Mouse (Mus musculus): ENCODE data around the gene Nrl. TPM values are rescaled to one million over a fixed set of nuclear protein-coding genes. Genes with fewer than 3 reads are reported as not detected.

Nrl gene
- polyA plus RNA-seq, 1 experiment from 2014 or later = not detected

DNA sequence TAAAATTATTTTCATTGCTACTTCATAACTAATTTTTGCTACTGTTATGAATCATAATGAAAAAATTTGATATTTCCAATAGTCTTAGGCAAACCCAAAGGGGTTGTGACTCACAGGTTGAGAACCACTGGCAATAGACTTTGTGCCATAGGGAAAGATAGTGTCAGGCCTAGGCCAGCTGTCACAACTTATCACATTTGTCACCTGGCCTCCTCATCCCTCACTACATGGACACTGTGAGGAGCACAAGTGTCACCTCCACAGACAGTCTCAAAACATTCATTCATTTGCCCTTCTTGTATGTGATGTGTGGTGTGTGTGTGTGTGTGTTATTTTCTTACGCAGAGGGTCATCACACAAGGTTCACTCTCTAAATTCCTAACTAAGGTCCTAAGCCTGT, 47.4 kb downstream of the Nrl start:
- Histone ChIP-seq H3K4me2 (replicated peaks) (no peak overlapping the region), H3K9ac (no peak overlapping the region), H3K9me3 (no peaks in the 10 kb centered on the region), H3K27me3 (no peaks in the 10 kb centered on the region), H3K36me3 (no peaks in the 10 kb centered on the region), H3K4me3 (no peak overlapping the region), H3K27ac (no peak overlapping the region), H3K4me1 (peaks cover 16% of the 10 kb centered on the region; the same call in 1 of the 2 replicates)
- ATAC-seq (ENCODE audit: low FRiP score, low read depth) = no peak
- WGBS = 95% methylated on average over 1 of the region's 1 CpGs

DNA sequence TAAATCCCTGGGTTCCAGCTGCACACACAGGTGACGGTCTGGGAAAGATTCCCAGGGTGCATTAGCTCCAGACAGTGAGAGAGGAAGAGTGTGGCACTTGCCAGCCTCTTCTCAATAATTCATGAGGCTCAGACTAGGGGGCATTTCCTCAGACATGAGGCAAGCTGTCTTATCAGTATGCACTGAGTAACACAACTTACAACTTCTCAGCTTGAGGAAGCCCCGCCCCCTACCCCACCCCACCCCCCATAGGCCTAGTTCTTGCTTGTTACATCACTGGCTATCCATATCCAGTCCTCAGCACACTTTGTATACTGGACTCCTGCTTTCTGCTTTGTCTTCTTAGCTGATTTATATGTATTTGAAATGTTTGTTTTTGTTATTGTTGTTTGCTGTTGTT, 49.1 kb downstream of the Nrl start:
- no peaks in the 10 kb centered on the region for H3K9me3 ChIP-seq
- H3K27ac ChIP-seq = no peak overlapping the region
- H3K27me3 ChIP-seq = 0 out of 2 replicates have a peak, but pooled peaks cover 5% of the 10 kb centered on the region
- no peak overlapping the region for H3K4me2 ChIP-seq (replicated peaks)
- WGBS = 60% methylated on average over 2 of the region's 2 CpGs
- ATAC-seq (ENCODE audit: low FRiP score, low read depth) = no peak
- H3K4me3 ChIP-seq = no peak overlapping the region
- peaks cover 18% of the 10 kb centered on the region for H3K4me1 ChIP-seq
- H3K9ac ChIP-seq = no peak overlapping the region
- no peaks in the 10 kb centered on the region for H3K36me3 ChIP-seq

DNA sequence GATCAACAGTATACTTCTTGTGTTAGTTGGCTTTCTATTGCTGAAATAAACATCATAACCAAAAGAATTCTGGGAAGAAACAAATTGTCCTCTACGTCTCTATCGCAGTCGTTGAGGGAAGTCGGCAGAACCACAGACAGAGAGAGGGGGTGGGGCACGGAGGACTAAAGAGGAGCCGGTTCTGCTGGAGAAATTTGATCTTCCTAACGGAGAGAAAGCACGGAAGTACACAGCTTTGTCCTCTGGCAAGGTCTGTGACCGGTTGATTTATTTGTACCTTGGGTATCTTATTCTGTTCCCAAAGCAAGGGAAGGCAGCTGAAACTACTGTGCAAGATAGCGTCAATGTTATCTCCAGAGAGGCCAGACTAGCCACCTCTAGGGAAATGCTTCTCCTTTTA, 54.0 kb downstream of the Nrl start:
- H3K27ac ChIP-seq = no peak overlapping the region
- H3K4me2 ChIP-seq (replicated peaks) = peak overlapping the region; percentile 31
- H3K9ac ChIP-seq = no peak overlapping the region

DNA sequence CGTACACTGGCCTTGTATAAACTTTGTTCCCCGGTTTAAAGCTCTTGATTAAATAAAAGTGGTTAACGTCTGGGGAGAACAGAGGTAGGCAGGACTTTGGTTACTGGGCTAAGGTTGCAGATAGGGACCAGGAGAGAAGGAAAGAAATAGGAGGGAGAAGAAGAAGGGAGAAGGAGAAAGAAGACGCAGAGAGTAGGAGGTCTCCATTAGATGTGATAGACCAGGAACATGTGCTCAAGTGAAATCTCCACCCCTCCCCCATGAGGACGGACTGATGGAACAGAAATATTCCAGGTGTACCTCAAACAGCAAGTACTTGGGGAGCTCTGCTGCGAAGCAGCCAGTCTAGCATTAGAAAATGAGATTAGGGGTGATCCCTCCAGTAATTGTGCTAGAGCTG, 55.0 kb downstream of the Nrl start:
- no peak overlapping the region for H3K27ac ChIP-seq
- H3K4me1 ChIP-seq = peaks cover 5% of the 10 kb centered on the region
- H3K27me3 ChIP-seq = peaks cover 23% of the 10 kb centered on the region
- no peaks in the 10 kb centered on the region for H3K9me3 ChIP-seq
- no peak overlapping the region for H3K4me2 ChIP-seq (replicated peaks)
- no peaks in the 10 kb centered on the region for H3K36me3 ChIP-seq
- H3K4me3 ChIP-seq = no peak overlapping the region
- no peak for ATAC-seq (ENCODE audit: low FRiP score, low read depth)
- 77% methylated on average over 6 of the region's 6 CpGs for WGBS
- H3K9ac ChIP-seq = no peak overlapping the region

More for the DNA sequence above, 54.0 kb downstream of the Nrl start:
- Histone ChIP-seq H3K4me3 (no peak overlapping the region), H3K36me3 (no peaks in the 10 kb centered on the region), H3K27me3 (peaks cover 18% of the 10 kb centered on the region), H3K9me3 (no peaks in the 10 kb centered on the region), H3K4me1 (peaks cover 5% of the 10 kb centered on the region)
- WGBS = 6% methylated on average over 10 of the region's 10 CpGs
- no peak for ATAC-seq (ENCODE audit: low FRiP score, low read depth)

DNA sequence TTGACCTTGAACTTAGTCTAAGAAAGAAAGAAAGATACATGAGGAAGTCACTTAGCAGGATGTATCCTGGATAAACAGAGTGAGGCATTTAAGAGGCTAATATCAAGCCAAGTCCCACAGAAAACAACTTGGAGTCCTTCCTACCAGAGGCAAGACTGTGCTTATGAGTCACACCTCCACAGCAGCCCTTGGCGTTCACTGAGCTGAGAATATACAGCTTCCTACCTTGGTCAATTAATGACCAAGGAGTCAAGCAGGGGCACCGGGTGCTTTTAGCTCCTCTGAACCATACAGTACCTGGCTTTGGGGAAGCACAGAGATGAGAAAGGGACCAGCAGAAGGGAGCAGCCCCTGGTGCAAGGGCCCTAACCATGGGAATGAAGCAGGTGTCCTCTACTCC, 55.7 kb downstream of the Nrl start:
- Histone ChIP-seq H3K27ac (no peak overlapping the region), H3K36me3 (no peaks in the 10 kb centered on the region), H3K4me2 (replicated peaks) (no peak overlapping the region), H3K9me3 (no peaks in the 10 kb centered on the region), H3K4me3 (no peak overlapping the region), H3K4me1 (peaks cover 5% of the 10 kb centered on the region), H3K27me3 (peaks cover 23% of the 10 kb centered on the region), H3K9ac (no peak overlapping the region)
- WGBS = 76% methylated on average over 2 of the region's 2 CpGs
- ATAC-seq (ENCODE audit: low FRiP score, low read depth) = no peak

Other genes with a start within 250 kb of the Nrl start
- gene Dhrs4, start 46.2 kb downstream of the Nrl start, polyA plus RNA-seq (2015; fragmentation: Nextera tagmentation; extraction: Ambion mirVana) = 87.4 and 89.1 TPM in 2 replicates
- gene Carmil3, start 34.3 kb downstream of the Nrl start, polyA plus RNA-seq (2015; fragmentation: Nextera tagmentation; extraction: Ambion mirVana) = 2.7 and 3.3 TPM in 2 replicates
- 0.32 and 0.78 TPM in 2 replicates for gene Cpne6, start 14.5 kb downstream of the Nrl start, polyA plus RNA-seq (2015; fragmentation: Nextera tagmentation; extraction: Ambion mirVana)
- gene Pck2, start 15.3 kb upstream of the Nrl start, polyA plus RNA-seq (2015; fragmentation: Nextera tagmentation; extraction: Ambion mirVana) = 36.9 and 38.0 TPM in 2 replicates
- 55.9 and 58.7 TPM in 2 replicates for gene Dcaf11, start 35.0 kb upstream of the Nrl start, polyA plus RNA-seq (2015; fragmentation: Nextera tagmentation; extraction: Ambion mirVana)
- 0.74 TPM in 1 of 2 replicates, not detected in the other for gene A730061H03Rik, start 35.4 kb upstream of the Nrl start, polyA plus RNA-seq (2015; fragmentation: Nextera tagmentation; extraction: Ambion mirVana)
- 22.5 and 25.5 TPM in 2 replicates for gene Fitm1, start 50.6 kb upstream of the Nrl start, polyA plus RNA-seq (2015; fragmentation: Nextera tagmentation; extraction: Ambion mirVana)
- 145 and 150 TPM in 2 replicates for gene Psme1, start 53.1 kb upstream of the Nrl start, polyA plus RNA-seq (2015; fragmentation: Nextera tagmentation; extraction: Ambion mirVana)
- 4.9 and 5.0 TPM in 2 replicates for gene Emc9, start 60.3 kb upstream of the Nrl start, polyA plus RNA-seq (2015; fragmentation: Nextera tagmentation; extraction: Ambion mirVana)
- 251 and 280 TPM in 2 replicates for gene Psme2, start 66.1 kb upstream of the Nrl start, polyA plus RNA-seq (2015; fragmentation: Nextera tagmentation; extraction: Ambion mirVana)
- gene Rnf31, start 66.7 kb upstream of the Nrl start, polyA plus RNA-seq (2015; fragmentation: Nextera tagmentation; extraction: Ambion mirVana) = 22.5 and 23.2 TPM in 2 replicates
- gene Irf9, start 78.6 kb upstream of the Nrl start, polyA plus RNA-seq (2015; fragmentation: Nextera tagmentation; extraction: Ambion mirVana) = 11.2 and 11.4 TPM in 2 replicates
- 6.1 and 7.0 TPM in 2 replicates for gene Rec8, start 93.1 kb upstream of the Nrl start, polyA plus RNA-seq (2015; fragmentation: Nextera tagmentation; extraction: Ambion mirVana)
- gene Ipo4, start 111.0 kb upstream of the Nrl start, polyA plus RNA-seq (2015; fragmentation: Nextera tagmentation; extraction: Ambion mirVana) = 107 and 113 TPM in 2 replicates
- gene Gm49378, start 112.9 kb upstream of the Nrl start, polyA plus RNA-seq (2015; fragmentation: Nextera tagmentation; extraction: Ambion mirVana) = 1.3 and 1.9 TPM in 2 replicates
- gene Tm9sf1, start 118.8 kb upstream of the Nrl start, polyA plus RNA-seq (2015; fragmentation: Nextera tagmentation; extraction: Ambion mirVana) = 108 and 113 TPM in 2 replicates
- gene Tssk4, start 125.2 kb upstream of the Nrl start, polyA plus RNA-seq (2015; fragmentation: Nextera tagmentation; extraction: Ambion mirVana) = 0.91 and 1.0 TPM in 2 replicates
- 68.7 and 69.5 TPM in 2 replicates for gene Mdp1, start 135.5 kb upstream of the Nrl start, polyA plus RNA-seq (2015; fragmentation: Nextera tagmentation; extraction: Ambion mirVana)
- 70.2 and 72.7 TPM in 2 replicates for gene Gmpr2, start 147.0 kb upstream of the Nrl start, polyA plus RNA-seq (2015; fragmentation: Nextera tagmentation; extraction: Ambion mirVana)
- 606 and 624 TPM in 2 replicates for gene Nedd8, start 147.1 kb upstream of the Nrl start, polyA plus RNA-seq (2015; fragmentation: Nextera tagmentation; extraction: Ambion mirVana)
- gene Tinf2, start 156.8 kb upstream of the Nrl start, polyA plus RNA-seq (2015; fragmentation: Nextera tagmentation; extraction: Ambion mirVana) = 43.4 and 44.0 TPM in 2 replicates
- 5.0 and 5.7 TPM in 2 replicates for gene Tgm1, start 188.9 kb upstream of the Nrl start, polyA plus RNA-seq (2015; fragmentation: Nextera tagmentation; extraction: Ambion mirVana)
- gene Rabggta, start 197.3 kb upstream of the Nrl start, polyA plus RNA-seq (2015; fragmentation: Nextera tagmentation; extraction: Ambion mirVana) = 24.8 and 26.2 TPM in 2 replicates
- 78.1 and 89.9 TPM in 2 replicates for gene Dhrs1, start 220.7 kb upstream of the Nrl start, polyA plus RNA-seq (2015; fragmentation: Nextera tagmentation; extraction: Ambion mirVana)
- 41.8 and 42.8 TPM in 2 replicates for gene Nop9, start 220.7 kb upstream of the Nrl start, polyA plus RNA-seq (2015; fragmentation: Nextera tagmentation; extraction: Ambion mirVana)
- gene Cideb, start 233.5 kb upstream of the Nrl start, polyA plus RNA-seq (2015; fragmentation: Nextera tagmentation; extraction: Ambion mirVana) = 0.45 and 0.72 TPM in 2 replicates
- 0.36 and 0.64 TPM in 2 replicates for gene Ltb4r2, start 236.4 kb upstream of the Nrl start, polyA plus RNA-seq (2015; fragmentation: Nextera tagmentation; extraction: Ambion mirVana)
- gene Ltb4r1, start 241.0 kb upstream of the Nrl start, polyA plus RNA-seq (2015; fragmentation: Nextera tagmentation; extraction: Ambion mirVana) = 0.45 and 0.51 TPM in 2 replicates

Data from limb, embryonic 13.5 days (tissue).